In the genomic region with DNA sequence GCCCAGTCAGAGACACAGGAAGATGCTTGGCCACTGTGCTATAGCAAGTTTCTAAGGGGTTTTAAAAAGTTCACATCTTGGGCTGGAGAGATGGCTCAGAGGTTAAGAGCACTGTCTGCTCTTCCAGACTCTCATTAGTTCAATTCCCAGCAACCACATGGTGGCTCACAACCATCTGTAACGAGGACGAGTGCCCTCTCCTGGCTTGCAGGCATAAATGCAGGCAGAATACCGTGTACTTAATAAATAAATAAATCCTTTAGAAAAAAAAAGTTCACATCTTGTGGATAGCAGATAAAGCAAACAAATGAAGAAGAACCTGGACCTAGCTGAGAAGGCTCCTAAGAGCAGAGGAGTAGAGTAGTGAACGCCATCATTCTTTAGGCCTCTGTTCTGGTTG, we compare ENCODE assay signal across 10 mouse cellular contexts. TPM values are rescaled to one million over a fixed set of nuclear protein-coding genes. Genes with fewer than 3 reads are reported as not detected.
A peak's percentile ranks its signal among the peaks of the same experiment; 100 is the strongest.
DNase-seq lines count a peak whose midpoint lies in the region; ATAC-seq and TF ChIP-seq lines count a peak whose summit lies in the region.
"Had no signal": no experiment of that assay in that cellular context is flagged by ENCODE, and none has a peak within 500 bp of the region (broad histone marks: within the 10 kb centered on the region; RNA-seq: fewer than 3 reads in every experiment).

No protein-coding gene starts in this region.

- no peak overlapping the region for H3K9ac ChIP-seq in liver, adult 2 months (ENCODE audit: low read depth, low read length)
- no peak overlapping the region for H3K9ac ChIP-seq in liver, embryonic 12.5 days
- H3K9ac ChIP-seq in kidney, embryonic 14.5 days (ENCODE audit: low read depth, low read length): no peak overlapping the region
- H3K9ac ChIP-seq: limb, embryonic 13.5 days had no signal

- peak; percentile 35; the same call in 1 of the 2 replicates for TF ChIP-seq CTCF in liver, adult 2 months (IDR thresholded peaks at IDR 0.05; ENCODE audit: low read depth, low read length)

- H3K79me2 ChIP-seq in liver, adult 2 months (ENCODE audit: control insufficient read depth, insufficient read depth, low read length): no peaks in the 10 kb centered on the region

- 60% methylated on average over 4 of the region's 4 CpGs for WGBS in liver, adult 2 months
- WGBS in liver, embryonic 12.5 days (ENCODE audit: insufficient replicate concordance): 35% methylated on average over 4 of the region's 4 CpGs
- whole genome bisulfite sequencing in kidney, embryonic 14.5 days: 65% methylated on average over 4 of the region's 4 CpGs

- peaks cover 49% of the 10 kb centered on the region for H3K36me3 ChIP-seq in liver, adult 2 months (ENCODE audit: control insufficient read depth, insufficient read depth, low read length)
- peaks cover 45% of the 10 kb centered on the region for H3K36me3 ChIP-seq in liver, embryonic 12.5 days
- H3K36me3 ChIP-seq in splenic B cell, adult 2 months (ENCODE audit: control insufficient read depth, insufficient read depth, low read length, poor library complexity, severe bottlenecking): no peaks in the 10 kb centered on the region
- peaks cover 65% of the 10 kb centered on the region for H3K36me3 ChIP-seq in kidney, embryonic 14.5 days (ENCODE audit: control insufficient read depth, insufficient read depth, low read length)

- H3K27me3 ChIP-seq in liver, adult 2 months (ENCODE audit: control insufficient read depth, insufficient read depth, low read length): no peaks in the 10 kb centered on the region
- H3K27me3 ChIP-seq in liver, embryonic 12.5 days (replicated peaks): no peaks in the 10 kb centered on the region
- no peaks in the 10 kb centered on the region for H3K27me3 ChIP-seq in splenic B cell, adult 2 months (ENCODE audit: control insufficient read depth, insufficient read depth, low read length, poor library complexity, severe bottlenecking)
- H3K27me3 ChIP-seq in kidney, embryonic 14.5 days (ENCODE audit: control insufficient read depth, insufficient read depth, low read length): no peaks in the 10 kb centered on the region
- H3K27me3 ChIP-seq: limb, embryonic 13.5 days had no signal

- peaks cover 4% of the 10 kb centered on the region for H3K4me1 ChIP-seq in liver, adult 2 months (ENCODE audit: control insufficient read depth, insufficient read depth, low read length)
- H3K4me1 ChIP-seq in liver, embryonic 12.5 days: no peaks in the 10 kb centered on the region
- no peaks in the 10 kb centered on the region for H3K4me1 ChIP-seq in kidney, embryonic 14.5 days (ENCODE audit: control insufficient read depth, insufficient read depth, low read length)
- H3K4me1 ChIP-seq: limb, embryonic 13.5 days had no signal

- TF ChIP-seq POLR2A in liver, adult 2 months (IDR thresholded peaks at IDR 0.05; ENCODE audit: extremely low read depth, insufficient read depth, low read length): no peak

- H3K27ac ChIP-seq in liver, adult 2 months (replicated peaks; ENCODE audit: insufficient read depth, low read depth, low read length): no peak overlapping the region
- H3K27ac ChIP-seq in liver, embryonic 12.5 days: no peak overlapping the region
- no peak overlapping the region for H3K27ac ChIP-seq in kidney, embryonic 14.5 days (ENCODE audit: low read depth, low read length)
- H3K27ac ChIP-seq: limb, embryonic 13.5 days had no signal

- DNase-seq in embryo, embryonic 10 days (ENCODE audit: low spot score): peak; percentile 48
- DNase-seq in embryo, embryonic 11 days: no peak
- DNase-seq in liver, adult 2 months (ENCODE audit: extremely low read depth, low read depth, low spot score): peak; percentile 36
- peak; percentile 58 for DNase-seq in adipocyte (ENCODE audit: low spot score)
- peak; percentile 58 for DNase-seq in splenic B cell, adult 2 months (ENCODE audit: low read depth, low spot score)
- DNase-seq in urinary bladder, adult 2 months (ENCODE audit: low spot score): no peak

- no peaks in the 10 kb centered on the region for H3K9me3 ChIP-seq in liver, embryonic 12.5 days (replicated peaks)
- H3K9me3 ChIP-seq in kidney, embryonic 14.5 days (ENCODE audit: control insufficient read depth, low read length): no peaks in the 10 kb centered on the region
- H3K9me3 ChIP-seq: limb, embryonic 13.5 days had no signal

- no peak overlapping the region for H3K4me2 ChIP-seq in liver, embryonic 12.5 days
- no peak overlapping the region for H3K4me2 ChIP-seq in kidney, embryonic 14.5 days (replicated peaks; ENCODE audit: low read depth, low read length)
- H3K4me2 ChIP-seq: limb, embryonic 13.5 days had no signal

- no peak overlapping the region for H3K4me3 ChIP-seq in liver, adult 2 months (ENCODE audit: insufficient read depth, low read depth, low read length)
- H3K4me3 ChIP-seq in liver, embryonic 12.5 days: no peak overlapping the region
- H3K4me3 ChIP-seq in kidney, embryonic 14.5 days (ENCODE audit: low read length): no peak overlapping the region
- H3K4me3 ChIP-seq: limb, embryonic 13.5 days had no signal

- ATAC-seq in liver, embryonic 12.5 days: no peak
- no peak for ATAC-seq in kidney, embryonic 14.5 days (ENCODE audit: low FRiP score, low TSS enrichment)

RNA-seq across cellular contexts. Expression of a gene that starts 16.2 kb away (rescaled TPM):
- total RNA-seq in liver, adult 2 months (2014; rRNA removed): 13.1 and 17.6 TPM in 2 replicates
- polyA plus RNA-seq in liver, adult 2 months (2012; rRNA removed): 45.0 and 51.1 TPM in 2 replicates
- 88.5 and 91.3 TPM in 2 replicates for polyA plus RNA-seq in liver, embryonic 12.5 days (2016; fragmentation: Nextera tagmentation; extraction: Ambion mirVana)
- polyA plus RNA-seq in urinary bladder, adult 2 months (2012; rRNA removed): 114 and 117 TPM in 2 replicates
- polyA plus RNA-seq in kidney, embryonic 14.5 days (2014; fragmentation: Nextera tagmentation; extraction: Ambion mirVana): 53.6 and 64.7 TPM in 2 replicates

RNA-seq across cellular contexts. Expression of a gene that starts 45.3 kb away (rescaled TPM):
- 0.40 and 0.46 TPM in 2 replicates for total RNA-seq in liver, adult 2 months (2014; rRNA removed)
- polyA plus RNA-seq in liver, adult 2 months (2012; rRNA removed): 0.19 and 0.33 TPM in 2 replicates
- 23.2 and 25.9 TPM in 2 replicates for polyA plus RNA-seq in liver, embryonic 12.5 days (2016; fragmentation: Nextera tagmentation; extraction: Ambion mirVana)
- polyA plus RNA-seq in urinary bladder, adult 2 months (2012; rRNA removed): 3.8 and 5.4 TPM in 2 replicates
- polyA plus RNA-seq in kidney, embryonic 14.5 days (2014; fragmentation: Nextera tagmentation; extraction: Ambion mirVana): 42.2 and 55.3 TPM in 2 replicates

RNA-seq across cellular contexts. Expression of a gene that starts 56.2 kb away (rescaled TPM):
- not detected in 2 replicates for total RNA-seq in liver, adult 2 months (2014; rRNA removed)
- polyA plus RNA-seq in liver, adult 2 months (2012; rRNA removed): not detected in 2 replicates
- polyA plus RNA-seq in liver, embryonic 12.5 days (2016; fragmentation: Nextera tagmentation; extraction: Ambion mirVana): 0.35 TPM in 1 of 2 replicates, not detected in the other
- not detected in 2 replicates for polyA plus RNA-seq in urinary bladder, adult 2 months (2012; rRNA removed)
- 0.41 TPM in 1 of 2 replicates, not detected in the other for polyA plus RNA-seq in kidney, embryonic 14.5 days (2014; fragmentation: Nextera tagmentation; extraction: Ambion mirVana)
- total RNA-seq: common myeloid progenitor, adult 5-6 weeks had no signal

Comparison
In these comparisons a context has a peak if more than half of its experiments do, and no peak if none do; other contexts are left out.
1. DNase-seq: peak in embryo, embryonic 10 days (single experiment), liver, adult 2 months (single experiment), adipocyte (single experiment) and splenic B cell, adult 2 months (single experiment); none in embryo, embryonic 11 days (single experiment) and urinary bladder, adult 2 months (single experiment).